Mouse (Mus musculus): Measurements from ENCODE around the gene Camta1.

DNA sequence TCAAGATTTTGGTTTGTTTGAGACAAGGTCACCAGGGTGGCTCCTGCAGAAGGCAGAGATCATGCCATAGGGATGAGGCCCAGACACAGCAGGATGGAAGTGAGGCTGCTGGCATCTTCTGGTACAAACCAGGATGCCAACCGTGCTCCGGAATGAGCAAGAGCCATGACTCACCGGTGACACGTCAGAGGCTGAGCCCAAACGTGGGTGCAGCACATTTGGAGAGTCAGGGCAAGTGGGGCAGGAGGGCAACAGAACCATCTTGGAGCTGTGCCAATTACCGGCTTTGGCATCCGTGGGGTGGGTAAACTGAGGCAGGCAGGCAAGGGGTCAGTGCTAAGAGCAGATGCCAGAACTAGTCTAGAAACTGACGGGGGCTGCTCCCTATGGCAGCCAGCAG lies 888.4 kb downstream of the Camta1 start:
- no peak for TF ChIP-seq TAL1 (IDR thresholded peaks at IDR 0.05; ENCODE audit: low read length)
- TF ChIP-seq GATA1 (IDR thresholded peaks at IDR 0.05; ENCODE audit: low read length), result no peak
